Mouse (Mus musculus) adrenal gland, adult 18-20 months (tissue): ENCODE results near the gene Acsl4. TPM values are rescaled to one million over a fixed set of nuclear protein-coding genes. Genes with fewer than 3 reads are reported as not detected.

Experiments
- DNase-seq, 2 experiments: peaks; one replicate each; pipeline ENCODE4 v3.0.0; 2021 to 2022; ENCODE audit warnings: low spot score in 2 of 2
- long read RNA-seq, 2 experiments: library from polyadenylated mRNA; stranded (forward); transcript quantifications; one replicate each; pipeline ENCODE4 v2.0.0; 2021
- total RNA-seq, 2 experiments: library from RNA; stranded (reverse); gene quantifications; 1 replicate in 1 of 2; 2 replicates in 1 of 2; pipeline ENCODE4 v1.2.3; 2021

The Acsl4 gene
- 100 to 1,000 TPM; 286 to 460 TPM for total RNA-seq
- long read RNA-seq, experiment 1, full-length matches to known transcripts: 95 of 115 reads
- long read RNA-seq, experiment 1, partial matches to known transcripts: 8 of 115 reads
- long read RNA-seq, experiment 1, other reads (novel, unspliced or antisense): 12 of 115 reads
- long read RNA-seq, experiment 2, full-length matches to known transcripts: 562 of 713 reads
- long read RNA-seq, experiment 2, partial matches to known transcripts: 69 of 713 reads
- long read RNA-seq, experiment 2, other reads (novel, unspliced or antisense): 82 of 713 reads

DNA sequence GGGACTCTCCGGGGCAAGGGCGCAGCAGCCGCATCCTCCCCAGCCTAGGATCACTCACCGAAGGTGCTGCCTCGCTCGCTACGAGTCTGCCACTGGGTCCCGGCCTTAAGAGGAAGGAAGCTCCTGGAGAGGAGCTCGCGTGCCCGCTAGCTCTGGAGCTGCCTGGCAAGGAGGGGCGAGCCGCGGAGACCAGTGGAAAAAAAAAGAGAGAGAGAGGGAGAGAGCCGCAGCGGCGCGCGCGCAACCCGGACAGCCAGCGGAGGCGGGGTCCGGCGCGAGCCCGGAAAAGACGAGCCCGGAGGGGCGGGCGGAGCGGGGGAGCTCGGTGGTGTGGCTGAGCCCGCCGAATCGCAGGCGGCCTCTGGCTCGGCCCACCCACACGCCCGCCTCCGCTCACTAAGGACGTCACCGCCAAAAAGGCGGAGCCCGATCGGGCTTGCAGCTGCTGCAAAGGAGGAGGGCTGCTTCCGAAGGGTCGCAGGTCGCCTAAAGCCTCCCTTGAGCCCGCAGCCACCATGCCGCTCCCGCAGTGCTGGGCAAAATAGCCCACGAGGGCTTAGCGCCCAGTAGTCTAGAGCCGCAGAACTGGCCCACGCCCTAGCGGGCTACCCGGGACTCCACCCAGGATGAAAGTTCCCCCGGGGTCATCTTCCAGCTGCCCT lies at the start of gene Acsl4:
Acsl4 (minus strand) TSS at position 289 of the 662 bp plus-strand sequence.
- peak; percentile 80 to 83 for DNase-seq

DNA sequence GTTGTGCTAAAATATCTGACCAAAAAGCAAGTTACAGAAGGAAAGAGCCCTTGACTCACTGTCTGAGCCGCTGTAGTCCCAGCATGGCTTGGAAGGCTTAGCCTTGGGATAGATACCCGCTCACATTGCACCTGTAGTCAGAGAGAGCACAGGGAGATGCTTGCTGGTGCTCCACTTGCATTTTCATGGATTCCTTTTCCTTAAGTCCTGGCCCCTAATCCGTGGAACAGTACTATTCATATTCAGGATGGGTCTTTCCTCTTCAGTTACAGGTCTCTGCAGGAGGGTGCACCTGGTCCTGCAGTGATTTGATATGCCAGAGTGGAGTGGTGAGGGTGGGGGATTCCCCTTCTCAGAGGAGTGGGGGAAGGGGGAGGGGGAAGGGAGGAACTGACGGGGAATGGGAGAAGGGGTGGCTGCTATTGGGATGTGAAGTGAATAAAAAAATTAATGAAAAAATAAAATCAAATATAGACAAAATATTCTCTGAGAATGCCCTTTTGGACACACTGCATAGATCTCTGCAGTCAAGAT lies 47.7 kb upstream of the Acsl4 start:
- no peak for DNase-seq

DNA sequence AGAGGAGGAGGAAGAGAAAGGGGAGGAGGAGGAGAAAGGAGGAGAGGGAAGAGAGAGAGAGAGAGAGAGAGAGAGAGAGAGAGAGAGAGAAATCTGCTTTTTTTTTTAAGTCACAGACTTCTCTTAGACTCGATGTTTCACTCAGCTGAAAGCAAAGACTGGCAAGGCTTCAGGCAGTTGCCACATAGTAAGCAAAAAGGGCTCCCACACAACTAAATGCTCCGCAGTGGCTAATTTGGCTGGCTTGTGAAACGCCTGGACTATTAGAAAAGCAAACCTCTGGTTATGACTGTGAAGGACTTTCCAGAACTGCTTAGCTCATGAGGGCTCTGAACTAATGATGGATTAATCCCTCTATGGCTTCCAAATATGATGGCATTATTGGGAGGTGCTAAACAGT lies 42.5 kb upstream of the Acsl4 start:
- no peak for DNase-seq

DNA sequence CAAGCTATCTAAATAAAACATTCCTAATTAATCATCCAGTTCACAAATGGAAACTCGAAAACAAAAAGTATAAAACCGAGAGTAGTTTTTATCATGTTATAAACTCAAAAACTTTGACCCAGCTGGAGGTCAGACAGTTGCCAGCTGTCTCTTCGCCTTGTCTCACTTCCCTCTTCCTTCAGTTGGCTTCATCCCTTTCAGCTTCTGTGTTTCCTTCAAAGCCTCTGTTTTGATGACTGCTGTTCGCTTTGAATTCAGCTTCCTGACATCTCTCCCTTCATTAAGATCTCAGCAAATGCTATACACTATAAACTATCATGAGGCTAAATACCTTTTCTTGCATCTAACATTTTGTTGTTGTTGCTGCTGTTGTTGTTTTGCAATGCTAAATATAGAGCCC lies 36.8 kb upstream of the Acsl4 start:
- DNase-seq: no peak

DNA sequence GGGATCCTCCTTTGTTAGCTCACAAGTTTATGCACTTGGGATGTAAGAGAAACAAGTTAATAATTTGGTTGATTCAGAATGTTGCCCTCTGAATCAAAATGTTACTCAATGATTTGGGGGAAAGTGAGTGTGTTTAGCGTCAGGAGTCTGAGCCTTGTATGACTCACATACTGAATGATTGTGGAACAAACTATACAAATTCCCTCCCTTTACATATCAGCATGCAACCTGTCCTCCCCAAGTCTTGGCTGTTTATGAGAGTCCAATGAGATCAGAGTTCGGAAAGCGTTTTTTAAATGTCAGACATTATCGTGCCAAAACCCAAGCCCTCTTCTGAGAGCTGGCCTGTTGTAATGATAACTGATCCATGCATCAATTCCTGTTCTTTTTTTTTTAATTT lies 36.3 kb upstream of the Acsl4 start:
- DNase-seq: no peak

DNA sequence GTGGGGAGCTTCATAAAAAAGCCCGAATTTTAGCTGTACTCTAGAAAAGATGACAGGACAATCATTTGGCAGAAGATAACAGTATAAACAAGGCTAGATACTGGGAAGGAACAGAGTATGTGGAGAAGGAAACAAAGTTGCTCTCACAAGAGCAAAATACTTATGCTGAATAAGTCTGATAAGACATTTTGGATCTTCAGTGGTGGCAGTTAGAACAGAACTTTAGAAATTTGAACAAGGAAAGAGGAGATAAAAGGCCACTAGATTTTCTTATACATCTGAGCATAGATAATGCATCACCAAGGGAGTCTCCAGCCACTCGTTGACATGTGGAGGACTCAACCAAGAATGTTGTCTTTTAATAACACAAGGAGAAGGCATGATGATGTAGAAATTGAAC lies 23.5 kb upstream of the Acsl4 start:
- DNase-seq: no peak

DNA sequence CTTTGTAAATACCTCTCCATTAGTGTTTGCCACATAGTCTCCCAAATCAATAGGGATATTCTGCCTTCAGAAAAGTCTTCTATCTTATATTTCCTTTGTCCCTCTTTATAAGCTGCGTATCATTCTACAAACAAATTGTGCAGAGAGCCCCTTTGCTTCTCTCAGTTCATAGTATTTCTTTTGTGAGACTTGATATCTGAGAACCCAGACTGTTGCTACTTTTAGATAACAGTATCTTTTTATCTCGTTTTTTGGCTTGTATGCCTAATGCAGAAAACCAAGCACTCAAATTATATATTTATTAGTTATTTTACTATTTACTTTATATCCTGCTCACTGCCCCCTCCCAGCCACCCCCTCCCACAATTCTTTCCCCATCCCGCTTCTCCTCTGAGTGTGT lies 19.7 kb upstream of the Acsl4 start:
- DNase-seq: no peak

DNA sequence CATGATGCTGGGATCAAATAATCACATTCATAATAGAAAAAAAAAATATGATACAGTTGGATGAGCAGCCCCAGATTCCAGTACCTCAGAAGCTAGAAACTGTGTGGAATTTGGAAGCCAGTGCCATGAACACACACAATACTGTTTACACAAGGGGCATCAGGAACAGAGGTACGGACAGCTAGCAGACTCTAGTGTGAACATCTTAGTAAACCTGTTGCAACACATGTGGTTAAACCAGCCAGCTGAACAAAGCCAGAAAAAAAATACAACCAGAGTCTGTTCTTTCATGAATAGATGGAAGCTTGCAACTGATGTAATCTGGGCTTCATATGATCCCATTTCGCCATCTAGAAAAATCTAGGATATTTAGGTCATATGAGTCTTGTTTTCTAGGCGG lies 19.0 kb upstream of the Acsl4 start:
- no peak for DNase-seq

DNA sequence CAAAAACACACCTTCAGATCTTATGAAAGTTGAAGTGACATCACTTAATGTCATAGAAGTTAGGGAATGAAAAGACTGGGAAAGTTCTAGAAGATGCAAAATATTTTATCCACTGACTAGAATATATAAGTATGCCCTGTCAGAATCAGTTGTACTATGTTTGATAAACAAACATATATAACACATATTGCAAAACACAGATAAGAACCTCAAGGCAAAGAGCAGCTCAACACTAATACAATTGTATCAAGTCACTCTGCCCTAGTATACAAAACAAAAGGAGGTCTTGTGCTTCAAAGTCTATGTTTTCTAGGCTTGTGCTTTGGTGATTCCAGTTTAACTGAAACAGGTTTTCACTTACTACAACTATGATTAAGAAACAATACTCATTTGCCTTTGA lies 12.8 kb upstream of the Acsl4 start:
- no peak for DNase-seq

DNA sequence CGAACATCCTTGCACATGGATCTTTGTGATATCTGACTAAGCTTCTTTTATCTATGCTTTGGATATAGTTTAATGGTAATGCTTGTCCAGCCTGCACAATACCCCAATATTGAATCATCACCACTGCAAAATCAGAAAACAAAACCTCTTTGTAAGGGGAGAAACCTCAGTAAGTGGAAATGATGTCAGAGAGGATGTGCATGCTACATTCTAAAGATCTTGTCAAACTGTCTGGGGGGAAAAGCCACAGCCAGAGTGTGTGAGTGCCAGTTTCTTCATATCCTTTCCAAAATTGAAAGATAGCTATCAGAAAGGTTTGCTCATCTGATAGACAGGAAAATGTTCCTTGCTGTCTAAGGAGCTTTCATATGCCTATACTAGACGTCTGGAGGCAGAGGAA lies 8.3 kb upstream of the Acsl4 start:
- DNase-seq: no peak

DNA sequence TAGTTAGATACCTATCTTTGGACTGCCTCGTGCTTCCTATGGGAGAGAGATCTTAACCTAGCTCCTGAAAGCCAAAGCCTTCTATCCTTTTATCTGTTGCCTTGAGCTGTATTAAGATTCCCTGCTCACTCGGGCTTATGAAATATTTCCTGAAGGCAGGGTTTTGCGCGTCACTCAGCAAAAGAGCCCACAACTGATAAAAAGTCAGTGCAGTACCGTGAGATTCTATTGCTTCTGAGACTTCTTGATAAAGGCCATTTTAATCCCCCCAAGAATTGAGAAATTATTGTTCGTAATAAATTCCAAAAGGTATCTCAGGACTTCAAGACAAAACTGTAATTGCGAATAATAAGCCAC lies 552 bp upstream of the Acsl4 start:
- DNase-seq: no peak

DNA sequence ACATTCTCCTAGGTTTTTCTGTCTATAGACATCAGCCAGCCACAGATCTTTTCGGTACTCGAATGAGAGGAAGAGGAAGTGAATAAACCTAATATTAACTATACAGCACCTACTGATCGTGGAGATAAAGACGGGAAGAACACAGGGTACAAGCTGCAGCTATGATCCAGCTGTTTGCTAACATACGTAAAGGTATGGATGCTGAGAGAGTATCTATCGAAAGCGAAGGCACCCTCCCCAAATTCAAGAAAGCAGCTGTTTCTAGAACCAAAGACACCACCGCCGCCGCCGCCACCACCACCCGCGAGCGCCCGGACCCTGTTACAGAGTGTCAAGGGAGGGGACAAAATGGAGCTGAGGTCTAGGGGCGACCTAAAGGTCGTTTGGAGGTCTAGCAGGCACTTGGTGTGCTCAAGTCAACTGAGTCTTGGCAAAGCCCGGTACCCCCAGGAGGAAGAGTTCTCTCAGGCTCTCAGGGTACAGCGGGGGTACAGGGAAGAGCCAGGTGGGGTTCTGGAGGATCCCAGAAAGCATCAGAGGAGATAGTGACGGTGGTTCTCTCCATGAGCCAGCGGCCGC lies 665 bp downstream of the Acsl4 start:
- no peak for DNase-seq

DNA sequence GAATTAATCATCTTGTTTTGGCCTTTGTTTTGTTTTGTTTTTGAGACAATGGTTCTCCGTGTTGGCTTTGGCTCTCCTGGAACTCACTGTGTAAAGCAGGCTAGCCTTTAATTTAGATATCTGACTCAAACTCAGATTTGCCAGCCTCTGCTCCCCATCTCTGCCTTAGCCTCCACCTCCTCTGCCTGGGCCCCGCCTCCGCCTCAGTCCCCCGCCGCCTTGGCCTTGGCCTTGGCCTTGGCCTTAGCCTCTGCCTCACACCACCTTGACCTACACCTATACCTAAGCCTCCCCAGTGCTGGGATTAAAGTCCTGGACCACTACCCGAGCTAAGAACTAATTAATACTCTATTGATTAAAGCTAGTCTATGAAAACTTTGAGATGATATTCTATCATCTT lies 2.2 kb downstream of the Acsl4 start:
- DNase-seq: peak in 1 of 2 experiments; percentile 38

DNA sequence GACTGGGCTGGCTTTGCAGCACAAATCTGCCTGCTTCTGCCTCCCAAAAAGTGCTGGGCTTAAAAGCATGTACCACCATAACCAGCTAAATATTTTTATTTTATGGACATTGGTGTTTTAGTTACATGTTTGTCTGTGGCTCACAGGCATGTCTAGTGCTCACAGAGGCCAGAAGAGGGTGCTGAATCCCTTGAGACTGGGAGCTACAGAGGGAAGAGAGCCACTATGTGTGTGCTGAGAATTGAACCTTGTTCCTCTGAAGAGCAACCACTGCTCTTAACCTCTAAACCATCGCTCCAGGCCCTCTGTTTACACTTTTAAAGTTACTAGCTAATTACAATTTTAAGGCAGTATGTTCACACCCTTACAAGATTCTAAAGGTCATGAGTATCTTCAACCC lies 2.7 kb downstream of the Acsl4 start:
- no peak for DNase-seq

DNA sequence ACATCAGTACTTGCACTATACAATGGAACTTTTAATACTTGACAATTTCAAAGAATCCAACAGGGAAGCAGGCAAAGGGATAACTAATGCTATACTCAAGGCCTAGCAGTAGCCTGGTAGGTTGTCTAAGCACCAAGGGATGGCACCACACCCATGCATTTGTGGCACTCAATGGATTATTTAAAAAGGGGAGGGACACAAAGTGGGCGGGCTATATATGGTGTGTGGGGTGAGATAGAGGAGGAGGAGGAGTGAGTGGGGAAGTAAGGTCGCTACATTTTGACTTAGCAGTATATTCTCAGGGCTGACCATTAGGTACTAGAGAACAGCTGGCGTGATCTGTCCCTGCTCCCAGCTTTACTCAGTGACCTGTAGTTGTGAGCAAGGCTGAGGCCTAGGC lies 5.4 kb downstream of the Acsl4 start:
- no peak for DNase-seq

DNA sequence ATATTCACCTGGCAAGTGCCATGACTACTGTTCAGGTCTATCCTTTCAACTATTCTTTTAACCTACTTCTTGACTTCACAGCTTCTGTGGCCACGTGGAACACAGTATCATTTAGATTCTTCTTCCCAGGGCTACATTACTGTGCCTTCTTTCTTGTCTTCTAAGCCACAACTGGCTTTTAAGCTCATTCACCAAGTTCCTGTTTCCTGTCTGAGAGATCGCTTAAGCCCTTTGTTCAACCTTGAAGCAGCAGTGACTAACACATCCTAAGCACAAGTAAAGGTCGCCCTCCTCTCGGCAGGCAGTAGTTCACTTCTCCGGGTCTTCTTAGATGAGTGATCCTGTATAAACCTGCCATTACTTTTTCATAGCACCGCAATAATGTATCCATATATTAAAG lies 10.4 kb downstream of the Acsl4 start:
- no peak for DNase-seq

DNA sequence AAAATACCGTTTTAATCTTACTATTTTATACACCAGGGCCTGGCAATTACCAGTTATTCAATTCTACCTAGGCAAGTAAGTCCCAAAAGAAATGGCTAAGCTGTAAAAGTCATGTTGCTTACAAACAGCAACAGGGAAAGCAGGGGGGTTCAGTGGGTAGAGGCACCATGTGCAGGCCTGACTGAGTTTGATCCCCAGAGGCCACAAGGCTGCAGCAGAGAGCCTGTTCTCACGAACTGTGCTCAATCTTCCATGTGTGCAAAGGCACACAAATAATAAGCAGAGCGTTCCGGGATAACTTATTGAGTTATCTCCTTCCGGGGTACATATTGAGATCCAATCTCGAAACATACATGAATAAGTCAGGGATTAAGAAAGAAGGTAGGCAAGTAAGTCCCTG lies 12.3 kb downstream of the Acsl4 start:
- no peak for DNase-seq

DNA sequence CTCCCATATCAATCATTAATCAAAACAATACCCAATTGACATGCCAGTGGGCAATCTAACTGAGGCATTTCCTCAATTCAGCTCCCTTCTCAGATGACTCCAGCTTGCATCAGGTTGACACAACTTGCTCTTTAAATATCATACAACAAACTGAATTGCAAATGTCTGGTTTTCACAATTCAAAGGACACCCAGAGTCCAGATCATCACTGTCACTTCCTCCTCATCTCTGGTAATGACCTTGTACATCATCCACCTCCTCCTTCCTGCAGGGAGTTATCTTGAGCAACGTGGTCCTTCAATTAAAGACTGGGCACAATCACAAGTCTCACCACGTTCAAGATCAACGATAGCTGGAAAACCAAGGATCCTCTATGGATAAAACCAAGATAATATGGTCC lies 13.0 kb downstream of the Acsl4 start:
- no peak for DNase-seq

DNA sequence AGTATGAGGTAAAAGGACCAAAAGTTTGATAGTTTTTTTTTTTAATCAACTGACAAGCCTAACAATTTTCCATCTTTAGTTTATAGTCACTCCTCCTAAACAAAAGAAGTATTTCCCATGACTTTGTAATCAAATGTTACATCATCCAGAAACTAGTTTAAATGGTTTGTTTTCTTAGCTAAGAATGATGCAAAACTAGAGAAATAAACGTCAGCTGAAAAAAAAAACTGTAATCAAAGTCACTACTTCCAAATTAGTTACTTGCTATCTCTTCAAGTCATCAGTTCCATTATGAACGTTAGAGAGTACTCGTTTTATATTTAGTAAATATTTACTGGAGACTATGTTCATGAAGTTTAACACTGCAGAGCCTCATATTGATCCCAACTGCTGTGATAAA lies 13.6 kb downstream of the Acsl4 start:
- no peak for DNase-seq

DNA sequence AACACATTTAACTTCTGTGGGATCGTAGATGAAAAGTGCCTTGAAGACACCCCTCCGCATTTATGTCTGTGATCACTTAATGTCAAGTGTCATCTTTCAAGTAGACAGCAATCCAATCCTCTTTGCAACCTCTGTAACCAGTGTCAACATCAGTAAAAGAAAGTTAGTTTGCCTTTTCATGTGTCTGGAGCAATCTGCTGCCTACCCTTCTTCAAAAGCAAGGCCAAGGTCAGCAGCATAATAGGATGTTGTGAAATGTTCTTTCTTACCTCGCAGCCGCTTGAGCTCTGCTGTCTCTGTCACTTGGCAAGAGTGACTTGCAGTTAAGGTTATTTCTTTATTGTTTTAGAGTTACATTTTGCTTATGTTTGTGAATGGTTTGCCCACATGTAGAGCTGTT lies 14.8 kb downstream of the Acsl4 start:
- no peak for DNase-seq

DNA sequence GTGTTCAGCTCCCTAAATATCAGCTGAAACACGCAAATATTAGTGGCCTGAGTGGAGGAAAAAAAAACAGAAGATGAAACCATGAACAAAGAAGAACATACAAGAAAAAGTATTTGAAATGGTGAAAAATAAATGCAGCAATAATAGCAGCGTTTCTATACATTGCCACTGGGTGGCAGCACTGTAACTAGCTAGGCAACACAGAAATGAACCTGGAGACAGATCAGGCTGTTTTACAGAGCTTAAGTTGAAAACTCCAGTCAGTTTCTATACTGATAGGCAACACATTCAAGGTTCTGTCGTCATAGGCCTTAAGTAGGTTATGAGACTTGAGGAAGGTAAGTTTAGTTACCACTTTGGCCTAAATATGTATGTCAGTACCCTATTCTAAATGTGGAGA lies 17.9 kb downstream of the Acsl4 start:
- peak in 1 of 2 experiments; percentile 27 for DNase-seq

DNA sequence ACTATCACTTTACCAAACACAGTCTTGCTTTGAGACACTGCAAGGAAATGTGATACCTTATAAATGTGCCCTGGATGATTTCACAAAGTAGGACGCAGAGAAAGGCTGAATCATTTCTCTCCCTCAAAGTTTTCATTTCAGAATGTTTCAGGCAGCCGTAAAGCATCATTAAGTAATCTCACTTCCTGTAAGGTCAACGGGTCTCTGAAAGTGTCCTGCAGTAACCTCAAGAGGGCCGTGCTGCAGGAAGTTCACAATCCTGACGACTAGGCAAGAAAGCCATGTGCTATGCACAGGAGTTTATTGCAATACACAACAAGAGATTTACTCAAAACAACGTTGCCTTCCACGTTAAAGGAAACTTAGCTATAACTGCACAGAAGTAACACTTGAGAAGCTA lies 20.4 kb downstream of the Acsl4 start:
- no peak for DNase-seq

DNA sequence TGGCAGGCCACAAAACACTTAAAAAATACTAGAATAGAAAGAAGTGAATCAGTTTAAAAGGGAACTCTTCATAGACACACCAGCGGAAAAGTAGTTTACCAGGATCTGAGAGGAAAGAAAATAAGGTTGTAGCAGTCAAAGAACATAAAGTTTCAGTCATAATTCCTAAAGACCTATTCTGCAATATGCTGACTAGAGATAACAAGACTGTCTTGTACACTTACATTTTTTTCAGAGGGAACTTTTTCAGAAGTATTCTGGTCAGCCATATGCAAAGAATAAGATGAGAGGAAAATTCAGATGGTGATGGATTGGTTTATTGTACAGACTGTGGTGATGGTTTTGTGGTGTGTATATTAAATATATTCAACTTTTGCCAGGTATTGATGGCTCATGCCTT lies 26.5 kb downstream of the Acsl4 start:
- DNase-seq: no peak
